Mouse (Mus musculus): ENCODE measurements at regions not wholly inside any gene's neighbourhood (a gene's known extent, or its start where the extent isn't known, plus 50 kb on each side); places are given as distances from the start of the nearest gene placed in this dataset.

DNA sequence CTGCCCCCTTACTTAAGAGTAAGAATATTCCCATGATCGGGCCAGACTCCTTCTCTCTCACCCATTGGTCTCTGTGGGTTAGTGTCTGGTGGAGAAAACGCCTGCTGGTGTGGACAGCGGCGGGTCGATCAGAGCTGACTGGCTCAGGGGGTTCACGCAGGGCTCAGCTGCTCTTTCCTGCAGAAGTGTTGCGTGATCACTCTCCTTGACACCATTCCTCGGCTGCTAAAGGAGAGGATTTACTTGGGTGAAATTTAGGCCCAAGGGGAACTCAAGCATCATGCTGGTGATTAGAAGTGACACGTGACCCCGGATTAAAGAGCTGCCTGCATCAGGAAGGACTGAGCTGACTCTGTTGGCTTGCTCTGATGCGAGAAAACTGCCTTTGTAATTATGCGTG, 240.9 kb downstream of the Gm826 start:
- TF ChIP-seq CTCF (conservative IDR thresholded peaks at IDR 0.05 in 1 of 2, IDR thresholded peaks at IDR 0.05 in 1 of 2; ENCODE audit: low read depth in 2 of 2, low read length in 2 of 2) = no peak
- no peak for TF ChIP-seq E2F4 (IDR thresholded peaks at IDR 0.05; ENCODE audit: insufficient replicate concordance, low read depth, low read length)
- TF ChIP-seq CHD2 (IDR thresholded peaks at IDR 0.05; ENCODE audit: low read length) = no peak
- no peak for TF ChIP-seq MAFK (IDR thresholded peaks at IDR 0.05; ENCODE audit: insufficient replicate concordance, low read length)
